Mouse (Mus musculus): ENCODE measurements around the gene Tmem151a. TPM values are rescaled to one million over a fixed set of nuclear protein-coding genes. Genes with fewer than 3 reads are reported as not detected.

Gene Tmem151a
- polyA plus RNA-seq, 1 experiment from 2014 or later = 2.3 TPM

- Histone ChIP-seq H3K4me1 (peaks cover 47% of the 10 kb centered on the region), H3K9ac (no peak overlapping the region), H3K36me3 (no peaks in the 10 kb centered on the region), H3K4me2 (replicated peaks) (peak overlapping the region; percentile 82), H3K4me3 (replicated peaks) (peak overlapping the region; percentile 70), H3K9me3 (replicated peaks) (no peaks in the 10 kb centered on the region), H3K27me3 (peaks cover 6% of the 10 kb centered on the region), H3K27ac (replicated peaks) (peak overlapping the region; percentile 98)
- 1% methylated on average over 15 of the region's 15 CpGs for WGBS
- no peak for ATAC-seq (ENCODE audit: insufficient number of reproducible peaks, low FRiP score, low TSS enrichment, low read depth)
Measured at GRCm38 (mm10) chr19:5073028-5073427, 12.3 kb downstream of the Tmem151a start.

DNA sequence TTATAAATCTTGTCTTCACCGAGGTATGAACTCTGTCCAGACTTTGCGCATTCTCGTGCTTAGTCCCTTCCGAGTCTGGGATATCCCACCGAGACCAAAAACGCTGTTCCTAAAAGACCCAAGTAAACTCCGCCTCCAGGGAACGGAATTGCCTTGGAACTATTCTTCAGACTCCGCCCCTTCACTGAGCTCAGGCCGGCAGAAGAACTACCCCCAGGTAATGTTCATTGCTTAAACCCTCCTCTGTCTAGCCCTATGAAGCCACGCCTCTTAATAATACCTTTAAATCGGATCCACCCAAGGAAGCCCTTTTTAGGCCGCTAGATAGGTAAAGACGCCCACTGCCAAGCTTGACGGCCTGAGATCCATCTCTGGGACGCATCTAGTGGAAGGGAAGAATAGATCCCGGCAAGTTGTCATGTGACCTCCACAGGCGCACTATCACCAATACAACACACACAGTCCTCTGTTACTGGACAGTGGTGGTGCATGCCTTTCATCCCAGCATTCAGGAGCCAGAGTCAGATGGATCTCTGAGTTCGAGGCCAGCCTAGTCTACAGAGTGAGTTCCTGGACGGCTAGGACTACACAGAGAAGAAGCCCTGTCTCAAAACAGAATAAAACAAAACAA is 12.8 kb downstream of the Tmem151a start:
- Histone ChIP-seq H3K4me2 (replicated peaks) (peak overlapping the region; percentile 82), H3K4me3 (replicated peaks) (peak overlapping the region; percentile 70), H3K27ac (replicated peaks) (peak overlapping the region; percentile 98), H3K36me3 (no peaks in the 10 kb centered on the region), H3K9me3 (replicated peaks) (no peaks in the 10 kb centered on the region), H3K4me1 (peaks cover 53% of the 10 kb centered on the region), H3K9ac (peak overlapping the region; percentile 31), H3K27me3 (peaks cover 6% of the 10 kb centered on the region)
- ATAC-seq (ENCODE audit: insufficient number of reproducible peaks, low FRiP score, low TSS enrichment, low read depth) = 0 out of 2 replicates have a peak, but pooled peaks have one; percentile 1
- WGBS = 2% methylated on average over 20 of the region's 20 CpGs

DNA sequence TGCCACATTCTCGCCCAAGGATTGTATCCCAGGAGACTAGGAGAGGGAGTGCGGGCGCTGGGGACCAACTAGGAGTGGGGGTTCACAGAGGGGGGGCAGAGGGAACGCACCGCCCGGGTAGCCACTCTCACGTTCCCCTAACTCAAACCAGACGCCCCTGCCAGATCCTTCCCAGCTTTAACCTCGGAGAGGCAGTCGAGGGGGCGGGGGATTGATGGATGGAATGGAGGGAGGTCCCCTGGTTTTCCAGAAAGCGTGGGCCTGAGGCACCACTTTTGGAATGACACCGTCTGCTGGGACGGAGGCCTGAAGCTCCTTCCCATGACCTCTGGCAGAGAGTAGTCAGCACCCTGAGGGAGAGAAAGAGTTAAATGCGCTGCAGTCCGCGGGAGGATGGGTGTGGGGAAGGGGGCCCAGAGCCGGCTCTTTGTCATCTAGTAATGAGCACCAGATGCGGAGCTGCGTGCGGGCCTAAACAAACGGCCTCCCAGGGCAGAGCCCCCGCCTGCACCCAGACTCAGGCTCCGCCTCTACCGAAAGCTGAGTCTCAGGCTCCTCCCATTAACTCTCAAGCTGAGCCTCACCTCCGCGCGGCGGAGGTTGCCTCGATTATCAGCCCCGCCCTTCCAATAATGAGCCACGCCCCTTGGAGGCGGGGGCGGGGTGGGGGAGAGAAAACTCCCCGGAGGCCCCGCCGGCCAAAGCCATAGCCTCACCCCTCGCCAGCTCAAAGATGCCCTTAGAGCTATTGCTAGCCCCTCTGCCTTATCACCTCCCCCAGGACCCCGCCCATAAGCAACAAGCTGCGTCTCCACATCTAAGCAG is 13.6 kb downstream of the Tmem151a start:
- H3K4me3 ChIP-seq (replicated peaks) = peak overlapping the region; percentile 70
- peaks cover 60% of the 10 kb centered on the region for H3K4me1 ChIP-seq
- H3K9me3 ChIP-seq (replicated peaks) = no peaks in the 10 kb centered on the region
- H3K9ac ChIP-seq = peak overlapping the region; percentile 31
- no peaks in the 10 kb centered on the region for H3K36me3 ChIP-seq
- H3K27me3 ChIP-seq = peaks cover 6% of the 10 kb centered on the region
- peak overlapping the region; percentile 98 for H3K27ac ChIP-seq (replicated peaks)
- H3K4me2 ChIP-seq (replicated peaks) = peak overlapping the region; percentile 82
- WGBS = 1% methylated on average over 40 of the region's 40 CpGs
- peak; percentile 90 for ATAC-seq (ENCODE audit: insufficient number of reproducible peaks, low FRiP score, low TSS enrichment, low read depth)

DNA sequence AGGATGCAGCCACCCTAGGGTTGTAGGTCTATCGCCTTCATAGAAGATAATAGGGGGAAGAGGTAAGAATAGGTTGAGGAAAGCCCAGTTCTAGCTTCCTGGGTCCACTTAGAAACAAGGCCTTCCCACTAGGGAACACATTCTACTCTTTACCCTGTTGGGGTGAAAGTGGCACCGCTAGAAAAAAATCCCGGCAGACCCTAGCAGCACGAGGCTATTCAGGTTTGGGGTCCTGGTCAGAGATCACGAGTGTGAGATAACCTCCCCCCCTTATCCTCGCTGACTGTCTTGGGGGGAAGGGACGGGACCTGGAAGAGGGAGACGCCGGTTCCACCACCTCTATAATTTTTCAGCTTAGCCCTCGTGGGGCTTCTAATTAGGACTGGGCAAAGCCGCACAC is 14.3 kb downstream of the Tmem151a start:
- ATAC-seq (ENCODE audit: insufficient number of reproducible peaks, low FRiP score, low TSS enrichment, low read depth) = no peak
- Histone ChIP-seq H3K27ac (replicated peaks) (peak overlapping the region; percentile 98), H3K4me3 (replicated peaks) (peak overlapping the region; percentile 70), H3K9me3 (replicated peaks) (no peaks in the 10 kb centered on the region), H3K27me3 (peaks cover 6% of the 10 kb centered on the region), H3K4me1 (peaks cover 62% of the 10 kb centered on the region), H3K4me2 (replicated peaks) (peak overlapping the region; percentile 82), H3K36me3 (no peaks in the 10 kb centered on the region), H3K9ac (peak overlapping the region; percentile 22; the same call in 1 of the 2 replicates)
- WGBS = 11% methylated on average over 11 of the region's 11 CpGs

- peak overlapping the region; percentile 7; the same call in 1 of the 2 replicates for H3K9ac ChIP-seq
- H3K27ac ChIP-seq (replicated peaks) = peak overlapping the region; percentile 98
- H3K4me3 ChIP-seq (replicated peaks) = peak overlapping the region; percentile 70
- H3K36me3 ChIP-seq = no peaks in the 10 kb centered on the region
- H3K27me3 ChIP-seq = peaks cover 6% of the 10 kb centered on the region
- 77% methylated on average over 7 of the region's 7 CpGs for WGBS
- peaks cover 69% of the 10 kb centered on the region for H3K4me1 ChIP-seq
- peak overlapping the region; percentile 82 for H3K4me2 ChIP-seq (replicated peaks)
- no peak for ATAC-seq (ENCODE audit: insufficient number of reproducible peaks, low FRiP score, low TSS enrichment, low read depth)
- H3K9me3 ChIP-seq (replicated peaks) = no peaks in the 10 kb centered on the region
Measured at GRCm38 (mm10) chr19:5069978-5070377, 15.4 kb downstream of the Tmem151a start.

GRCm38 (mm10) chr19:5069486-5069885 is 15.8 kb downstream of the Tmem151a start:
- no peaks in the 10 kb centered on the region for H3K9me3 ChIP-seq (replicated peaks)
- peak overlapping the region; percentile 98 for H3K27ac ChIP-seq (replicated peaks)
- peak overlapping the region; percentile 88 for H3K9ac ChIP-seq
- ATAC-seq (ENCODE audit: insufficient number of reproducible peaks, low FRiP score, low TSS enrichment, low read depth) = no peak
- peaks cover 6% of the 10 kb centered on the region for H3K27me3 ChIP-seq
- H3K4me1 ChIP-seq = peaks cover 74% of the 10 kb centered on the region
- H3K36me3 ChIP-seq = no peaks in the 10 kb centered on the region
- H3K4me3 ChIP-seq (replicated peaks) = peak overlapping the region; percentile 70
- H3K4me2 ChIP-seq (replicated peaks) = peak overlapping the region; percentile 82
- WGBS = 73% methylated on average over 5 of the region's 5 CpGs

- no peak for ATAC-seq (ENCODE audit: insufficient number of reproducible peaks, low FRiP score, low TSS enrichment, low read depth)
- Histone ChIP-seq H3K4me3 (replicated peaks) (peak overlapping the region; percentile 70), H3K27ac (replicated peaks) (peak overlapping the region; percentile 92), H3K36me3 (no peaks in the 10 kb centered on the region), H3K27me3 (peaks cover 6% of the 10 kb centered on the region), H3K4me2 (replicated peaks) (peak overlapping the region; percentile 82), H3K4me1 (peaks cover 75% of the 10 kb centered on the region), H3K9ac (peak overlapping the region; percentile 88), H3K9me3 (replicated peaks) (no peaks in the 10 kb centered on the region)
- WGBS = 25% methylated on average over 21 of the region's 21 CpGs
Measured at GRCm38 (mm10) chr19:5068570-5069234, 16.6 kb downstream of the Tmem151a start.

DNA sequence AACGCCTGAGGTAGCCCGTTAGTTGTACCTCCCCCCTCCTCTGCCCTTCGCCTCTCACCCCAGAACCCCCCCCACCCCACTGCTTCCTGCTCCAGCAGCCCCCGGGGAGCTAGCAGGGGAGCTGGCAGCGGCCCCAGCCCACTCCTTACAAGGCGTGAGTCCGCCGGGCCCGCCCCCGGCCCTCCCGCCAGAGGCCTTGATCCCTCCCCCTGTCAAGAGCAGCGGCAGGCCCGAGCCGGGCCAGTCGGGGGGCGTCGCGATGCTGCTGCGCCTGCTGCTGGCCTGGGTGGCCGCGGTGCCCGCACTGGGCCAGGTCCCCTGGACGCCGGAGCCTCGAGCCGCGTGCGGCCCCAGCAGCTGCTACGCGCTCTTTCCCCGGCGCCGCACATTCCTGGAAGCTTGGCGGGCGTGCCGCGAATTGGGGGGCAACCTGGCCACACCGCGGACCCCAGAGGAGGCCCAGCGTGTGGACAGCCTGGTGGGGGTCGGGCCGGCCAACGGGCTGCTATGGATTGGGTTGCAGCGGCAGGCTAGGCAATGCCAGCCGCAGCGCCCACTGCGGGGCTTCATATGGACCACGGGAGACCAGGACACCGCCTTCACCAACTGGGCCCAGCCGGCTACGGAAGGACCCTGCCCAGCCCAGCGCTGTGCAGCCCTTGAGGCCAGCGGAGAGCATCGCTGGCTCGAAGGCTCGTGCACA is 17.3 kb downstream of the Tmem151a start, which contains the start of gene Cd248:
Gene Cd248 (plus strand): TSS at position 212 of the 703 bp plus-strand sequence.
- Histone ChIP-seq H3K4me2 (replicated peaks) (peak within 1 kb of the TSS; percentile 82), H3K4me1 (peaks cover 74% of the 10 kb centered on the region), H3K9ac (peak within 1 kb of the TSS; percentile 88), H3K27ac (replicated peaks) (peak within 1 kb of the TSS; percentile 92), H3K4me3 (replicated peaks) (peak within 1 kb of the TSS; percentile 70), H3K27me3 (peaks cover 6% of the 10 kb centered on the region), H3K9me3 (replicated peaks) (no peaks in the 10 kb centered on the region), H3K36me3 (no peaks in the 10 kb centered on the region)
- under 1% methylated on average over 40 of the region's 56 CpGs for WGBS
- ATAC-seq (ENCODE audit: insufficient number of reproducible peaks, low FRiP score, low TSS enrichment, low read depth) = peak; percentile 78

- Histone ChIP-seq H3K9me3 (replicated peaks) (no peaks in the 10 kb centered on the region), H3K4me1 (peaks cover 75% of the 10 kb centered on the region), H3K4me2 (replicated peaks) (peak overlapping the region; percentile 82), H3K9ac (no peak overlapping the region), H3K27ac (replicated peaks) (peak overlapping the region; percentile 92), H3K4me3 (replicated peaks) (peak overlapping the region; percentile 70), H3K36me3 (no peaks in the 10 kb centered on the region), H3K27me3 (peaks cover 6% of the 10 kb centered on the region)
- no peak for ATAC-seq (ENCODE audit: insufficient number of reproducible peaks, low FRiP score, low TSS enrichment, low read depth)
- WGBS = 5% methylated on average over 15 of the region's 15 CpGs
Measured at GRCm38 (mm10) chr19:5067040-5067799, 18.1 kb downstream of the Tmem151a start.

- H3K9ac ChIP-seq = no peak overlapping the region
- 0 out of 2 replicates have a peak overlapping the region, but pooled peaks have one; percentile 17 for H3K27ac ChIP-seq (replicated peaks)
- ATAC-seq (ENCODE audit: insufficient number of reproducible peaks, low FRiP score, low TSS enrichment, low read depth) = no peak
- H3K9me3 ChIP-seq (replicated peaks) = no peaks in the 10 kb centered on the region
- H3K4me2 ChIP-seq (replicated peaks) = no peak overlapping the region
- H3K27me3 ChIP-seq = peaks cover 6% of the 10 kb centered on the region
- no peaks in the 10 kb centered on the region for H3K36me3 ChIP-seq
- no peak overlapping the region for H3K4me3 ChIP-seq (replicated peaks)
- 55% methylated on average over 7 of the region's 7 CpGs for WGBS
- peaks cover 73% of the 10 kb centered on the region for H3K4me1 ChIP-seq
Measured at GRCm38 (mm10) chr19:5065104-5065503, 20.2 kb downstream of the Tmem151a start.

Data from embryonic facial prominence, embryonic 15.5 days (tissue).